In genomic region chr11:103952635-103953031, GRCm38 (mm10) we compare ENCODE assay signal across 8 mouse cellular contexts. TPM values are rescaled to one million over a fixed set of nuclear protein-coding genes. Genes with fewer than 3 reads are reported as not detected.
DNase-seq lines count a peak whose midpoint lies in the region; ATAC-seq and TF ChIP-seq lines count a peak whose summit lies in the region.

No protein-coding gene starts in this region.

- WGBS in lung, embryonic 14.5 days = 68% methylated on average over 5 of the region's 5 CpGs
- 60% methylated on average over 5 of the region's 5 CpGs for WGBS in forebrain, embryonic 11.5 days
- 82% methylated on average over 5 of the region's 5 CpGs for WGBS in intestine, postnatal 0 days
- 59% methylated on average over 5 of the region's 5 CpGs for WGBS in neural tube, embryonic 13.5 days

- no peaks in the 10 kb centered on the region for H3K9me3 ChIP-seq in lung, embryonic 14.5 days (ENCODE audit: low read depth, low read length)
- no peaks in the 10 kb centered on the region for H3K9me3 ChIP-seq in forebrain, embryonic 11.5 days (ENCODE audit: control insufficient read depth, low read length)
- no peaks in the 10 kb centered on the region for H3K9me3 ChIP-seq in intestine, postnatal 0 days (ENCODE audit: control insufficient read depth)
- no peaks in the 10 kb centered on the region for H3K9me3 ChIP-seq in neural tube, embryonic 13.5 days

- H3K36me3 ChIP-seq in lung, embryonic 14.5 days (ENCODE audit: insufficient read depth) = no peaks in the 10 kb centered on the region
- H3K36me3 ChIP-seq in forebrain, embryonic 11.5 days (ENCODE audit: control insufficient read depth, insufficient read depth, low read length) = no peaks in the 10 kb centered on the region
- no peaks in the 10 kb centered on the region for H3K36me3 ChIP-seq in intestine, postnatal 0 days (ENCODE audit: control insufficient read depth, insufficient read depth)
- H3K36me3 ChIP-seq in neural tube, embryonic 13.5 days = no peaks in the 10 kb centered on the region

- H3K4me1 ChIP-seq in lung, embryonic 14.5 days (ENCODE audit: insufficient read depth) = no peaks in the 10 kb centered on the region
- H3K4me1 ChIP-seq in forebrain, embryonic 11.5 days (replicated peaks; ENCODE audit: control insufficient read depth, insufficient read depth, low read length) = peaks cover 5% of the 10 kb centered on the region; the same call in 1 of the 2 replicates
- no peaks in the 10 kb centered on the region for H3K4me1 ChIP-seq in intestine, postnatal 0 days (replicated peaks; ENCODE audit: control insufficient read depth, insufficient read depth, low read length)
- H3K4me1 ChIP-seq in neural tube, embryonic 13.5 days (replicated peaks) = peaks cover 24% of the 10 kb centered on the region

- peak overlapping the region; percentile 83 for H3K4me2 ChIP-seq in lung, embryonic 14.5 days
- H3K4me2 ChIP-seq in forebrain, embryonic 11.5 days (ENCODE audit: low read depth, low read length, severe bottlenecking) = peak overlapping the region; percentile 73
- peak overlapping the region; percentile 83 for H3K4me2 ChIP-seq in intestine, postnatal 0 days (replicated peaks; ENCODE audit: low read depth)
- H3K4me2 ChIP-seq in neural tube, embryonic 13.5 days = peak overlapping the region; percentile 67

- DNase-seq in lung, embryonic 14.5 days = no peak
- DNase-seq in lung, postnatal 4 days = no peak
- peak; percentile 38 for DNase-seq in forebrain, embryonic 11.5 days (ENCODE audit: low spot score)
- DNase-seq in testis, postnatal 10 days (ENCODE audit: low spot score) = no peak
- no peak for DNase-seq in urinary bladder, postnatal 4 days (ENCODE audit: low spot score in 2 of 2)
- no peak for DNase-seq in cerebellum, adult 9-10 months

- peak overlapping the region; percentile 83; the same call in 1 of the 2 replicates for H3K4me3 ChIP-seq in lung, embryonic 14.5 days (ENCODE audit: low read depth, low read length)
- peak overlapping the region; percentile 81; the same call in 1 of the 2 replicates for H3K4me3 ChIP-seq in forebrain, embryonic 11.5 days (ENCODE audit: low read depth, low read length)
- H3K4me3 ChIP-seq in intestine, postnatal 0 days (ENCODE audit: low read depth, low read length) = no peak overlapping the region; the same call in 1 of the 2 replicates
- H3K4me3 ChIP-seq in neural tube, embryonic 13.5 days = peak overlapping the region; percentile 85

- H3K27me3 ChIP-seq in lung, embryonic 14.5 days (ENCODE audit: insufficient read depth, low read length) = no peaks in the 10 kb centered on the region
- no peaks in the 10 kb centered on the region for H3K27me3 ChIP-seq in forebrain, embryonic 11.5 days (ENCODE audit: control insufficient read depth, insufficient read depth, low read length)
- H3K27me3 ChIP-seq in intestine, postnatal 0 days (replicated peaks; ENCODE audit: control insufficient read depth, insufficient read depth, low read length) = no peaks in the 10 kb centered on the region
- H3K27me3 ChIP-seq in neural tube, embryonic 13.5 days = no peaks in the 10 kb centered on the region

- H3K27ac ChIP-seq in lung, embryonic 14.5 days (ENCODE audit: low read depth) = no peak overlapping the region
- no peak overlapping the region for H3K27ac ChIP-seq in forebrain, embryonic 11.5 days (ENCODE audit: low read depth, low read length)
- no peak overlapping the region for H3K27ac ChIP-seq in intestine, postnatal 0 days (ENCODE audit: low read depth, low read length)
- H3K27ac ChIP-seq in neural tube, embryonic 13.5 days (replicated peaks) = no peak overlapping the region

- no peak for TF ChIP-seq CTCF in lung, embryonic 14.5 days (IDR thresholded peaks at IDR 0.05; ENCODE audit: low read depth)
- TF ChIP-seq CTCF in intestine, postnatal 0 days (IDR thresholded peaks at IDR 0.05; ENCODE audit: low read depth) = no peak

- ATAC-seq in lung, embryonic 14.5 days (ENCODE audit: insufficient read depth) = no peak
- ATAC-seq in forebrain, embryonic 11.5 days (replicated peaks; ENCODE audit: low FRiP score) = no peak
- ATAC-seq in intestine, postnatal 0 days = no peak
- ATAC-seq in neural tube, embryonic 13.5 days (ENCODE audit: low read depth) = no peak

- H3K9ac ChIP-seq in lung, embryonic 14.5 days = no peak overlapping the region
- peak overlapping the region; percentile 95 for H3K9ac ChIP-seq in forebrain, embryonic 11.5 days (ENCODE audit: low read length)
- H3K9ac ChIP-seq in intestine, postnatal 0 days (ENCODE audit: low read depth, low read length) = no peak overlapping the region; the same call in 1 of the 2 replicates
- H3K9ac ChIP-seq in neural tube, embryonic 13.5 days = peak overlapping the region; percentile 93

RNA-seq across cellular contexts. Expression of gene Nsf, which starts 1.2 kb away (rescaled TPM):
- polyA plus RNA-seq in lung, embryonic 14.5 days (2014; fragmentation: Nextera tagmentation; extraction: Ambion mirVana) = 44.3 and 50.1 TPM in 2 replicates
- polyA plus RNA-seq in forebrain, embryonic 11.5 days (2014; fragmentation: Nextera tagmentation; extraction: Ambion mirVana) = 52.6 and 61.2 TPM in 2 replicates
- polyA plus RNA-seq in intestine, postnatal 0 days (2015; fragmentation: Nextera tagmentation; extraction: Ambion mirVana) = 41.0 and 41.4 TPM in 2 replicates
- polyA plus RNA-seq in neural tube, embryonic 13.5 days (2015; fragmentation: Nextera tagmentation; extraction: Ambion mirVana) = 123 and 127 TPM in 2 replicates

RNA-seq across cellular contexts. Expression of gene Arf2, which starts 13.9 kb away (rescaled TPM):
- 66.5 and 70.4 TPM in 2 replicates for polyA plus RNA-seq in lung, embryonic 14.5 days (2014; fragmentation: Nextera tagmentation; extraction: Ambion mirVana)
- polyA plus RNA-seq in forebrain, embryonic 11.5 days (2014; fragmentation: Nextera tagmentation; extraction: Ambion mirVana) = 124 TPM in 2 replicates
- 33.4 and 35.4 TPM in 2 replicates for polyA plus RNA-seq in intestine, postnatal 0 days (2015; fragmentation: Nextera tagmentation; extraction: Ambion mirVana)
- polyA plus RNA-seq in neural tube, embryonic 13.5 days (2015; fragmentation: Nextera tagmentation; extraction: Ambion mirVana) = 152 and 157 TPM in 2 replicates

Comparison
In these comparisons a context has a peak if more than half of its experiments do, and no peak if none do; other contexts are left out.
1. H3K9ac ChIP-seq: peak in forebrain, embryonic 11.5 days (single experiment) and neural tube, embryonic 13.5 days (single experiment); none in lung, embryonic 14.5 days (single experiment) and intestine, postnatal 0 days (single experiment).
2. Peak in every context shown above with its lines, with median percentiles within 50 percentile points of each other: H3K4me2 ChIP-seq.